Mouse (Mus musculus) lung, embryonic 15.5 days (tissue): ENCODE results near the gene Ywhab. TPM values are rescaled to one million over a fixed set of nuclear protein-coding genes. Genes with fewer than 3 reads are reported as not detected.

Experiments used
- ATAC-seq: fragments of 200-750 bp; cut with Nextera tagmentation; 2 replicates; pipeline ENCODE4 v1.8.0; 2017; ENCODE audit warnings: moderate number of reproducible peaks, borderline replicate concordance; ENCODE audit not compliant: low FRiP score, low TSS enrichment; ENCODE audit errors: extremely low read depth
- H3K27ac ChIP-seq: fragments of 300-500 bp; sonication (generic); 2 replicates; pipeline ENCODE4 v1.5.1; 2015; ENCODE audit warnings: moderate library complexity, mild to moderate bottlenecking, inconsistent platforms
- H3K27me3 ChIP-seq: fragments of 300-500 bp; sonication (generic); 2 replicates; pipeline ENCODE4 v1.6.1; 2015; ENCODE audit warnings: inconsistent platforms
- H3K36me3 ChIP-seq: fragments of 300-500 bp; sonication (generic); 2 replicates; pipeline ENCODE4 v1.6.1; 2015; ENCODE audit warnings: inconsistent platforms
- H3K4me1 ChIP-seq: fragments of 300-500 bp; sonication (generic); 2 replicates; pipeline ENCODE4 v1.6.1; 2015; ENCODE audit warnings: inconsistent platforms
- H3K4me2 ChIP-seq: fragments of 300-500 bp; sonication (generic); 2 replicates; pipeline ENCODE4 v1.6.1; 2015; ENCODE audit warnings: inconsistent platforms, mild to moderate bottlenecking, moderate library complexity
- H3K4me3 ChIP-seq: fragments of 300-500 bp; sonication (generic); 2 replicates; pipeline ENCODE4 v1.5.1; 2015; ENCODE audit warnings: mild to moderate bottlenecking, inconsistent platforms
- H3K9ac ChIP-seq: fragments of 300-500 bp; sonication (generic); 2 replicates; pipeline ENCODE4 v1.6.1; 2015; ENCODE audit warnings: inconsistent platforms
- H3K9me3 ChIP-seq: fragments of 300-500 bp; sonication (generic); 2 replicates; pipeline ENCODE4 v1.6.1; 2016; ENCODE audit warnings: inconsistent platforms
- whole genome bisulfite sequencing: fragments of 180-500 bp; shearing (Covaris S2); methylation state at CpG from one replicate; pipeline ENCODE4 v1.1.7; 2015; 5-methylcytosine and 5-hydroxymethylcytosine counted together
- polyA plus RNA-seq: library from polyadenylated mRNA; unstranded; fragments of >200 nt; fragmentation: Nextera tagmentation; extraction: Ambion mirVana; gene quantifications from 2 replicates; pipeline ENCODE4 v1.2.1, GENCODE M21; 2015

Gene Ywhab
- polyA plus RNA-seq, 1 experiment from 2014 or later = 333 TPM

GRCm38 (mm10) chr2:164010944-164011343 lies 16.2 kb downstream of the Ywhab start:
- no peaks in the 10 kb centered on the region for H3K27me3 ChIP-seq
- H3K9ac ChIP-seq = no peak overlapping the region
- no peak overlapping the region for H3K4me3 ChIP-seq
- no peak overlapping the region for H3K27ac ChIP-seq
- peaks cover 45% of the 10 kb centered on the region for H3K36me3 ChIP-seq
- 89% methylated on average over 3 of the region's 3 CpGs for WGBS
- no peak for ATAC-seq
- no peaks in the 10 kb centered on the region for H3K9me3 ChIP-seq
- H3K4me1 ChIP-seq = peaks cover 17% of the 10 kb centered on the region
- no peak overlapping the region for H3K4me2 ChIP-seq

- no peaks in the 10 kb centered on the region for H3K4me1 ChIP-seq
- H3K27ac ChIP-seq = no peak overlapping the region
- ATAC-seq = no peak
- H3K4me2 ChIP-seq = no peak overlapping the region
- H3K9me3 ChIP-seq = no peaks in the 10 kb centered on the region
- H3K9ac ChIP-seq = no peak overlapping the region
- 90% methylated on average over 16 of the region's 16 CpGs for WGBS
- H3K36me3 ChIP-seq = peaks cover 77% of the 10 kb centered on the region
- H3K27me3 ChIP-seq = no peaks in the 10 kb centered on the region
- no peak overlapping the region for H3K4me3 ChIP-seq
Observed at GRCm38 (mm10) chr2:164015304-164015703, 20.5 kb downstream of the Ywhab start.

GRCm38 (mm10) chr2:164018910-164019309 lies 24.1 kb downstream of the Ywhab start:
- WGBS = 87% methylated on average over 3 of the region's 3 CpGs
- ATAC-seq = no peak
- Histone ChIP-seq H3K27me3 (no peaks in the 10 kb centered on the region), H3K9ac (no peak overlapping the region), H3K4me3 (no peak overlapping the region), H3K9me3 (no peaks in the 10 kb centered on the region), H3K4me2 (no peak overlapping the region), H3K27ac (no peak overlapping the region), H3K36me3 (peaks cover 52% of the 10 kb centered on the region), H3K4me1 (no peaks in the 10 kb centered on the region)

- no peak overlapping the region for H3K9ac ChIP-seq
- no peaks in the 10 kb centered on the region for H3K4me1 ChIP-seq
- peaks cover 42% of the 10 kb centered on the region for H3K36me3 ChIP-seq
- no peak for ATAC-seq
- WGBS = 69% methylated on average over 4 of the region's 4 CpGs
- no peaks in the 10 kb centered on the region for H3K9me3 ChIP-seq
- H3K4me3 ChIP-seq = no peak overlapping the region
- no peak overlapping the region for H3K4me2 ChIP-seq
- no peaks in the 10 kb centered on the region for H3K27me3 ChIP-seq
- no peak overlapping the region for H3K27ac ChIP-seq
Observed at GRCm38 (mm10) chr2:164019943-164020342, 25.2 kb downstream of the Ywhab start.

GRCm38 (mm10) chr2:164022104-164022503 lies 27.3 kb downstream of the Ywhab start:
- no peak for ATAC-seq
- 28% methylated on average over 2 of the region's 2 CpGs for WGBS
- H3K27me3 ChIP-seq = no peaks in the 10 kb centered on the region
- peaks cover 21% of the 10 kb centered on the region for H3K36me3 ChIP-seq
- H3K4me1 ChIP-seq = no peaks in the 10 kb centered on the region
- no peaks in the 10 kb centered on the region for H3K9me3 ChIP-seq
- no peak overlapping the region for H3K4me2 ChIP-seq
- no peak overlapping the region for H3K27ac ChIP-seq
- no peak overlapping the region for H3K4me3 ChIP-seq
- H3K9ac ChIP-seq = no peak overlapping the region

- ATAC-seq = no peak
- WGBS = 77% methylated on average over 16 of the region's 16 CpGs
- Histone ChIP-seq H3K27ac (no peak within 1 kb of the TSS), H3K27me3 (no peaks in the 10 kb centered on the region), H3K4me3 (no peak within 1 kb of the TSS), H3K9ac (no peak within 1 kb of the TSS), H3K4me1 (no peaks in the 10 kb centered on the region), H3K4me2 (no peak within 1 kb of the TSS), H3K9me3 (no peaks in the 10 kb centered on the region), H3K36me3 (no peaks in the 10 kb centered on the region)
Observed at GRCm38 (mm10) chr2:164025150-164025549, 30.4 kb downstream of the Ywhab start, which contains the start of gene Pabpc1l. Gene Pabpc1l, plus strand, starts transcription at chr2:164025450.

GRCm38 (mm10) chr2:164031147-164031546 lies 36.4 kb downstream of the Ywhab start:
- Histone ChIP-seq H3K4me1 (no peaks in the 10 kb centered on the region), H3K36me3 (no peaks in the 10 kb centered on the region), H3K27ac (no peak overlapping the region), H3K9me3 (no peaks in the 10 kb centered on the region), H3K27me3 (no peaks in the 10 kb centered on the region), H3K4me2 (no peak overlapping the region), H3K4me3 (no peak overlapping the region), H3K9ac (no peak overlapping the region)
- WGBS = 65% methylated on average over 10 of the region's 10 CpGs
- no peak for ATAC-seq

- WGBS = 87% methylated on average over 3 of the region's 3 CpGs
- Histone ChIP-seq H3K4me2 (no peak overlapping the region), H3K27ac (no peak overlapping the region), H3K36me3 (no peaks in the 10 kb centered on the region), H3K4me3 (no peak overlapping the region), H3K4me1 (no peaks in the 10 kb centered on the region), H3K9ac (no peak overlapping the region), H3K27me3 (no peaks in the 10 kb centered on the region), H3K9me3 (no peaks in the 10 kb centered on the region)
- ATAC-seq = no peak
Observed at GRCm38 (mm10) chr2:164032973-164033372, 38.2 kb downstream of the Ywhab start.

GRCm38 (mm10) chr2:164036520-164037019 lies 41.8 kb downstream of the Ywhab start:
- Histone ChIP-seq H3K27me3 (no peaks in the 10 kb centered on the region), H3K4me1 (no peaks in the 10 kb centered on the region), H3K4me2 (no peak overlapping the region), H3K27ac (no peak overlapping the region), H3K9me3 (no peaks in the 10 kb centered on the region), H3K4me3 (no peak overlapping the region), H3K9ac (no peak overlapping the region), H3K36me3 (no peaks in the 10 kb centered on the region)
- no peak for ATAC-seq
- WGBS = 50% methylated on average over 10 of the region's 10 CpGs

- Histone ChIP-seq H3K4me2 (no peak overlapping the region), H3K4me1 (no peaks in the 10 kb centered on the region), H3K27me3 (no peaks in the 10 kb centered on the region), H3K36me3 (no peaks in the 10 kb centered on the region), H3K27ac (no peak overlapping the region), H3K9ac (no peak overlapping the region), H3K4me3 (no peak overlapping the region), H3K9me3 (no peaks in the 10 kb centered on the region)
- 91% methylated on average over 1 of the region's 1 CpGs for WGBS
- ATAC-seq = no peak
Observed at GRCm38 (mm10) chr2:164038407-164039028, 43.8 kb downstream of the Ywhab start.

- Histone ChIP-seq H3K9ac (no peak overlapping the region), H3K9me3 (no peaks in the 10 kb centered on the region), H3K27ac (no peak overlapping the region), H3K4me2 (no peak overlapping the region), H3K4me1 (no peaks in the 10 kb centered on the region), H3K27me3 (no peaks in the 10 kb centered on the region), H3K36me3 (no peaks in the 10 kb centered on the region), H3K4me3 (no peak overlapping the region)
- 77% methylated on average over 6 of the region's 6 CpGs for WGBS
- ATAC-seq = no peak
Observed at GRCm38 (mm10) chr2:164040949-164041348, 46.2 kb downstream of the Ywhab start.

- ATAC-seq = no peak
- Histone ChIP-seq H3K4me2 (no peak overlapping the region), H3K36me3 (no peaks in the 10 kb centered on the region), H3K9me3 (no peaks in the 10 kb centered on the region), H3K27ac (no peak overlapping the region), H3K4me1 (no peaks in the 10 kb centered on the region), H3K4me3 (no peak overlapping the region), H3K9ac (no peak overlapping the region), H3K27me3 (no peaks in the 10 kb centered on the region)
- WGBS = 70% methylated on average over 2 of the region's 2 CpGs
Observed at GRCm38 (mm10) chr2:164041523-164041922, 46.8 kb downstream of the Ywhab start.
